Mouse (Mus musculus) bone marrow macrophage, adult 2 months (primary cell): ENCODE measurements around the gene Cdc14a. TPM values are rescaled to one million over a fixed set of nuclear protein-coding genes. Genes with fewer than 3 reads are reported as not detected.

Experiments
- H3K27ac ChIP-seq: 2 replicates; pipeline ENCODE4 v1.5.1; 2012; ENCODE audit warnings: low read depth, low read length; ENCODE audit not compliant: insufficient read depth
- H3K4me1 ChIP-seq: 2 replicates; pipeline ENCODE4 v1.6.1; 2012; ENCODE audit warnings: low read length; ENCODE audit not compliant: control insufficient read depth, insufficient read depth
- H3K4me3 ChIP-seq: 2 replicates; pipeline ENCODE4 v1.5.1; 2012; ENCODE audit warnings: mild to moderate bottlenecking, low read length, moderate library complexity; ENCODE audit not compliant: insufficient read depth
- CTCF ChIP-seq: IDR thresholded peaks from 2 replicates; pipeline ENCODE4 v1.5.1; 2012; ENCODE audit warnings: low read depth, mild to moderate bottlenecking, low read length, moderate library complexity
- POLR2A ChIP-seq: IDR thresholded peaks from 2 replicates; pipeline ENCODE4 v1.6.1; 2012; ENCODE audit warnings: mild to moderate bottlenecking, low read depth, low read length, borderline replicate concordance
- polyA plus RNA-seq: library from polyadenylated mRNA; stranded (reverse); fragments of >200 nt; gene quantifications from 2 replicates; pipeline ENCODE4 v1.2.4, GENCODE M21; 2012; ENCODE audit not compliant: missing spikeins, insufficient read depth, insufficient read length

Gene Cdc14a
- polyA plus RNA-seq, 1 experiment, result 6.1 TPM

- no peak overlapping the region for H3K27ac ChIP-seq
- no peak for TF ChIP-seq POLR2A
- TF ChIP-seq CTCF, result no peak
- H3K4me1 ChIP-seq, result no peaks in the 10 kb centered on the region
- H3K4me3 ChIP-seq, result no peak overlapping the region
Observed at GRCm38 (mm10) chr3:116311838-116312237, 112.0 kb downstream of the Cdc14a start.

GRCm38 (mm10) chr3:116311173-116311572 is 112.7 kb downstream of the Cdc14a start:
- no peak overlapping the region for H3K27ac ChIP-seq
- H3K4me3 ChIP-seq, result no peak overlapping the region
- TF ChIP-seq CTCF, result no peak
- no peak for TF ChIP-seq POLR2A
- H3K4me1 ChIP-seq, result no peaks in the 10 kb centered on the region

- no peak overlapping the region for H3K27ac ChIP-seq
- no peak for TF ChIP-seq CTCF
- TF ChIP-seq POLR2A, result no peak
Observed at GRCm38 (mm10) chr3:116310672-116311071, 113.2 kb downstream of the Cdc14a start.

GRCm38 (mm10) chr3:116310033-116310432 is 113.8 kb downstream of the Cdc14a start:
- TF ChIP-seq CTCF, result no peak
- TF ChIP-seq POLR2A, result no peak
- no peak overlapping the region for H3K4me3 ChIP-seq
- no peaks in the 10 kb centered on the region for H3K4me1 ChIP-seq
- H3K27ac ChIP-seq, result no peak overlapping the region

More at GRCm38 (mm10) chr3:116310672-116311071, 113.2 kb downstream of the Cdc14a start:
- H3K4me1 ChIP-seq, result no peaks in the 10 kb centered on the region
- no peak overlapping the region for H3K4me3 ChIP-seq

- Histone ChIP-seq H3K4me1 (peaks cover 3% of the 10 kb centered on the region; the same call in 1 of the 2 replicates), H3K4me3 (no peak overlapping the region), H3K27ac (no peak overlapping the region)
- TF ChIP-seq CTCF (no peak), POLR2A (no peak)
Observed at GRCm38 (mm10) chr3:116304800-116305753, 118.8 kb downstream of the Cdc14a start.

GRCm38 (mm10) chr3:116302581-116302980 is 121.3 kb downstream of the Cdc14a start:
- Histone ChIP-seq H3K4me1 (peaks cover 3% of the 10 kb centered on the region; the same call in 1 of the 2 replicates), H3K4me3 (no peak overlapping the region), H3K27ac (no peak overlapping the region)
- TF ChIP-seq CTCF, result no peak

GRCm38 (mm10) chr3:116301754-116302153 is 122.1 kb downstream of the Cdc14a start:
- Histone ChIP-seq H3K4me1 (peaks cover 3% of the 10 kb centered on the region; the same call in 1 of the 2 replicates), H3K27ac (no peak overlapping the region), H3K4me3 (no peak overlapping the region)
- TF ChIP-seq CTCF, result no peak

- Histone ChIP-seq H3K4me3 (no peak overlapping the region), H3K27ac (no peak overlapping the region), H3K4me1 (peaks cover 3% of the 10 kb centered on the region; the same call in 1 of the 2 replicates)
- no peak for TF ChIP-seq CTCF
- TF ChIP-seq POLR2A, result no peak
Observed at GRCm38 (mm10) chr3:116298727-116299126, 125.1 kb downstream of the Cdc14a start.

- no peak for TF ChIP-seq CTCF
- TF ChIP-seq POLR2A, result no peak
- H3K4me3 ChIP-seq, result no peak overlapping the region
- H3K4me1 ChIP-seq, result peaks cover 3% of the 10 kb centered on the region; the same call in 1 of the 2 replicates
- no peak overlapping the region for H3K27ac ChIP-seq
Observed at GRCm38 (mm10) chr3:116298003-116298402, 125.8 kb downstream of the Cdc14a start.

GRCm38 (mm10) chr3:116297170-116297569 is 126.7 kb downstream of the Cdc14a start:
- Histone ChIP-seq H3K27ac (no peak overlapping the region), H3K4me1 (peaks cover 3% of the 10 kb centered on the region; the same call in 1 of the 2 replicates), H3K4me3 (no peak overlapping the region)
- TF ChIP-seq POLR2A (no peak), CTCF (no peak)
